Mouse (Mus musculus): Measurements from ENCODE around the gene Mgat4c.

DNA sequence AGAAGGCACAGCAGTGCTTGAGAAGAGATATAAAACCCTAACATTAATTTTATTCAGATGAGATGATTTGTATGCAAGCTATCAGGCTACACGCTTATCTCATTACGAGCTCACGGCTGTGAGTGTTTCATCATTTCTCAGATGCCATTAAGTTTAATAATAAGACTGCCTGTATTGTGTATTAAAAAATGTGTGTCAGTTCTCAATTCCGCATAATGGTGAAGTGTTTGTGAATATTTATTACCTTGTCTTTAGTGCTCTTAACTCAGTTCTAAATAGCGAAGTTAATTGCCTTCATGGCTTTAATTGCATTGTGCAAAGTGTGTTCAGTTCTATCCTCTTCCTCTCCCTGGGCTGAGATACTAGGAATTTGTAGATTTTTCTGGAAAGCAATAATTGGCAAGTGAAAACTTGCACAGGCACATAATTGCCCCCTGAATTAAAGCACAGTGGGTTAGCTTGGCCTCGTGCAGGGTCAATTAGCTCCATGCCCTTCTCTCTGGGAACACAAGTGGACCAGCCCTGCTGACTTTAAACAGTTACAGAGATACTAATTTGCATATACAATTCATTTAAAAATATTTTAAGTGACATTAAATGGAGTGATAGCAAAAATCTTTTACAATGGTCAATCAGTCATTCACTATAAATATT lies 557.4 kb downstream of the Mgat4c start:
- TF ChIP-seq CTCF (IDR thresholded peaks at IDR 0.05; ENCODE audit: low read depth) (no peak), EP300 (IDR thresholded peaks at IDR 0.05; ENCODE audit: low read depth) (no peak)

Measured in liver, postnatal 0 days (tissue).